Mouse (Mus musculus): ENCODE measurements at regions not wholly inside any gene's neighbourhood (a gene's known extent, or its start where the extent isn't known, plus 50 kb on each side); places are given as distances from the start of the nearest gene placed in this dataset.

GRCm38 (mm10) chr2:128342212-128342611 is 216.4 kb downstream of the Bcl2l11 start:
- no peak overlapping the region for H3K4me3 ChIP-seq (ENCODE audit: control insufficient read depth, low read depth, low read length)
- no peaks in the 10 kb centered on the region for H3K36me3 ChIP-seq (ENCODE audit: control insufficient read depth, insufficient read depth, low read length)
- TF ChIP-seq CTCF (IDR thresholded peaks at IDR 0.05; ENCODE audit: control insufficient read depth, insufficient read depth, insufficient replicate concordance, low read depth, low read length) (no peak), POLR2A (IDR thresholded peaks at IDR 0.05; ENCODE audit: control insufficient read depth, low read depth, low read length) (no peak)
- H3K27ac ChIP-seq (ENCODE audit: control insufficient read depth, insufficient read depth, low read depth, low read length) = no peak overlapping the region
- no peaks in the 10 kb centered on the region; the same call in none of the 2 replicates for H3K4me1 ChIP-seq (ENCODE audit: control insufficient read depth, insufficient read depth, low read length)
- H3K27me3 ChIP-seq (ENCODE audit: control insufficient read depth, insufficient read depth, low read length) = no peaks in the 10 kb centered on the region

GRCm38 (mm10) chr2:128345557-128345956 is 219.7 kb downstream of the Bcl2l11 start:
- no peak overlapping the region for H3K4me3 ChIP-seq (ENCODE audit: control insufficient read depth, low read depth, low read length)
- H3K27ac ChIP-seq (ENCODE audit: control insufficient read depth, insufficient read depth, low read depth, low read length) = no peak overlapping the region
- TF ChIP-seq CTCF (IDR thresholded peaks at IDR 0.05; ENCODE audit: control insufficient read depth, insufficient read depth, insufficient replicate concordance, low read depth, low read length) (no peak), POLR2A (IDR thresholded peaks at IDR 0.05; ENCODE audit: control insufficient read depth, low read depth, low read length) (no peak)
- H3K4me1 ChIP-seq (ENCODE audit: control insufficient read depth, insufficient read depth, low read length) = no peaks in the 10 kb centered on the region
- H3K36me3 ChIP-seq (ENCODE audit: control insufficient read depth, insufficient read depth, low read length) = no peaks in the 10 kb centered on the region
- no peaks in the 10 kb centered on the region for H3K27me3 ChIP-seq (ENCODE audit: control insufficient read depth, insufficient read depth, low read length)

GRCm38 (mm10) chr2:128348556-128348955 is 222.7 kb downstream of the Bcl2l11 start:
- no peak overlapping the region for H3K27ac ChIP-seq (ENCODE audit: control insufficient read depth, insufficient read depth, low read depth, low read length)
- no peaks in the 10 kb centered on the region for H3K4me1 ChIP-seq (ENCODE audit: control insufficient read depth, insufficient read depth, low read length)

GRCm38 (mm10) chr2:128351405-128351804 is 225.6 kb downstream of the Bcl2l11 start:
- Histone ChIP-seq H3K4me3 (ENCODE audit: control insufficient read depth, low read depth, low read length) (no peak overlapping the region), H3K4me1 (ENCODE audit: control insufficient read depth, insufficient read depth, low read length) (no peaks in the 10 kb centered on the region), H3K36me3 (ENCODE audit: control insufficient read depth, insufficient read depth, low read length) (no peaks in the 10 kb centered on the region), H3K27me3 (ENCODE audit: control insufficient read depth, insufficient read depth, low read length) (no peaks in the 10 kb centered on the region), H3K27ac (ENCODE audit: control insufficient read depth, insufficient read depth, low read depth, low read length) (no peak overlapping the region)
- TF ChIP-seq CTCF (IDR thresholded peaks at IDR 0.05; ENCODE audit: control insufficient read depth, insufficient read depth, insufficient replicate concordance, low read depth, low read length) (no peak), POLR2A (IDR thresholded peaks at IDR 0.05; ENCODE audit: control insufficient read depth, low read depth, low read length) (no peak)

More at GRCm38 (mm10) chr2:128348556-128348955, 222.7 kb downstream of the Bcl2l11 start:
- TF ChIP-seq CTCF (IDR thresholded peaks at IDR 0.05; ENCODE audit: control insufficient read depth, insufficient read depth, insufficient replicate concordance, low read depth, low read length) (peak; percentile 36; the same call in 1 of the 2 replicates), POLR2A (IDR thresholded peaks at IDR 0.05; ENCODE audit: control insufficient read depth, low read depth, low read length) (no peak)
- Histone ChIP-seq H3K27me3 (ENCODE audit: control insufficient read depth, insufficient read depth, low read length) (no peaks in the 10 kb centered on the region), H3K36me3 (ENCODE audit: control insufficient read depth, insufficient read depth, low read length) (no peaks in the 10 kb centered on the region), H3K4me3 (ENCODE audit: control insufficient read depth, low read depth, low read length) (no peak overlapping the region)

- TF ChIP-seq POLR2A (IDR thresholded peaks at IDR 0.05; ENCODE audit: control insufficient read depth, low read depth, low read length) (no peak), CTCF (IDR thresholded peaks at IDR 0.05; ENCODE audit: control insufficient read depth, insufficient read depth, insufficient replicate concordance, low read depth, low read length) (no peak)
Measured at GRCm38 (mm10) chr2:128352533-128352932, 226.7 kb downstream of the Bcl2l11 start.

GRCm38 (mm10) chr2:128353457-128353856 is 227.6 kb downstream of the Bcl2l11 start:
- H3K27ac ChIP-seq (ENCODE audit: control insufficient read depth, insufficient read depth, low read depth, low read length) = no peak overlapping the region
- no peaks in the 10 kb centered on the region for H3K27me3 ChIP-seq (ENCODE audit: control insufficient read depth, insufficient read depth, low read length)
- H3K4me1 ChIP-seq (ENCODE audit: control insufficient read depth, insufficient read depth, low read length) = no peaks in the 10 kb centered on the region
- H3K4me3 ChIP-seq (ENCODE audit: control insufficient read depth, low read depth, low read length) = no peak overlapping the region
- TF ChIP-seq POLR2A (IDR thresholded peaks at IDR 0.05; ENCODE audit: control insufficient read depth, low read depth, low read length) (no peak), CTCF (IDR thresholded peaks at IDR 0.05; ENCODE audit: control insufficient read depth, insufficient read depth, insufficient replicate concordance, low read depth, low read length) (no peak)
- no peaks in the 10 kb centered on the region for H3K36me3 ChIP-seq (ENCODE audit: control insufficient read depth, insufficient read depth, low read length)

More at GRCm38 (mm10) chr2:128352533-128352932, 226.7 kb downstream of the Bcl2l11 start:
- Histone ChIP-seq H3K36me3 (ENCODE audit: control insufficient read depth, insufficient read depth, low read length) (no peaks in the 10 kb centered on the region), H3K4me1 (ENCODE audit: control insufficient read depth, insufficient read depth, low read length) (no peaks in the 10 kb centered on the region), H3K27ac (ENCODE audit: control insufficient read depth, insufficient read depth, low read depth, low read length) (no peak overlapping the region), H3K4me3 (ENCODE audit: control insufficient read depth, low read depth, low read length) (no peak overlapping the region), H3K27me3 (ENCODE audit: control insufficient read depth, insufficient read depth, low read length) (no peaks in the 10 kb centered on the region)

GRCm38 (mm10) chr2:128356326-128356725 is 230.5 kb downstream of the Bcl2l11 start:
- Histone ChIP-seq H3K27me3 (ENCODE audit: control insufficient read depth, insufficient read depth, low read length) (no peaks in the 10 kb centered on the region), H3K4me3 (ENCODE audit: control insufficient read depth, low read depth, low read length) (no peak overlapping the region), H3K27ac (ENCODE audit: control insufficient read depth, insufficient read depth, low read depth, low read length) (no peak overlapping the region), H3K36me3 (ENCODE audit: control insufficient read depth, insufficient read depth, low read length) (no peaks in the 10 kb centered on the region), H3K4me1 (ENCODE audit: control insufficient read depth, insufficient read depth, low read length) (no peaks in the 10 kb centered on the region)
- TF ChIP-seq CTCF (IDR thresholded peaks at IDR 0.05; ENCODE audit: control insufficient read depth, insufficient read depth, insufficient replicate concordance, low read depth, low read length) (no peak), POLR2A (IDR thresholded peaks at IDR 0.05; ENCODE audit: control insufficient read depth, low read depth, low read length) (no peak)

- no peak overlapping the region for H3K27ac ChIP-seq (ENCODE audit: control insufficient read depth, insufficient read depth, low read depth, low read length)
- TF ChIP-seq CTCF (IDR thresholded peaks at IDR 0.05; ENCODE audit: control insufficient read depth, insufficient read depth, insufficient replicate concordance, low read depth, low read length) (no peak), POLR2A (IDR thresholded peaks at IDR 0.05; ENCODE audit: control insufficient read depth, low read depth, low read length) (no peak)
Measured at GRCm38 (mm10) chr2:128359106-128359505, 231.9 kb upstream of the Spdye4c start.

More at GRCm38 (mm10) chr2:128359106-128359505, 231.9 kb upstream of the Spdye4c start:
- Histone ChIP-seq H3K4me1 (ENCODE audit: control insufficient read depth, insufficient read depth, low read length) (no peaks in the 10 kb centered on the region; the same call in 1 of the 2 replicates), H3K4me3 (ENCODE audit: control insufficient read depth, low read depth, low read length) (no peak overlapping the region), H3K36me3 (ENCODE audit: control insufficient read depth, insufficient read depth, low read length) (no peaks in the 10 kb centered on the region), H3K27me3 (ENCODE audit: control insufficient read depth, insufficient read depth, low read length) (no peaks in the 10 kb centered on the region)
